Mouse (Mus musculus): ENCODE measurements around the gene Pdcd6ip. TPM values are rescaled to one million over a fixed set of nuclear protein-coding genes. Genes with fewer than 3 reads are reported as not detected.

The Pdcd6ip gene
- 7.1 and 8.2 TPM in 2 replicates for polyA plus RNA-seq (2012)

GRCm38 (mm10) chr9:113707481-113708360 lies at the start of gene Pdcd6ip:
TSS of gene Pdcd6ip (minus strand) at chr9:113708259.
- peak within 1 kb of the TSS; percentile 74 for H3K4me3 ChIP-seq (replicated peaks)
- H3K4me1 ChIP-seq (ENCODE audit: control insufficient read depth), result peaks cover 50% of the 10 kb centered on the region
- no peaks in the 10 kb centered on the region for H3K9me3 ChIP-seq (ENCODE audit: control insufficient read depth, low read length)
- H3K27me3 ChIP-seq (ENCODE audit: control insufficient read depth), result no peaks in the 10 kb centered on the region; the same call in 1 of the 2 replicates
- H3K36me3 ChIP-seq (ENCODE audit: control insufficient read depth), result peaks cover 13% of the 10 kb centered on the region
- no peak for TF ChIP-seq GATA1 (IDR thresholded peaks at IDR 0.05; ENCODE audit: low read length)
- no peak for TF ChIP-seq TAL1 (IDR thresholded peaks at IDR 0.05; ENCODE audit: low read length)

- no peaks in the 10 kb centered on the region for H3K27me3 ChIP-seq (ENCODE audit: control insufficient read depth)
- H3K36me3 ChIP-seq (ENCODE audit: control insufficient read depth), result peaks cover 20% of the 10 kb centered on the region
- H3K4me1 ChIP-seq (ENCODE audit: control insufficient read depth), result peaks cover 51% of the 10 kb centered on the region
- peaks cover 9% of the 10 kb centered on the region for H3K9me3 ChIP-seq (ENCODE audit: control insufficient read depth, low read length)
- peak overlapping the region; percentile 33 for H3K4me3 ChIP-seq (replicated peaks)
- TF ChIP-seq GATA1 (IDR thresholded peaks at IDR 0.05; ENCODE audit: low read length), result no peak
- peak; percentile 49 for TF ChIP-seq TAL1 (IDR thresholded peaks at IDR 0.05; ENCODE audit: low read length)
Measured at GRCm38 (mm10) chr9:113755888-113756719, 48.0 kb upstream of the Pdcd6ip start.

GRCm38 (mm10) chr9:113749356-113749755 lies 41.3 kb upstream of the Pdcd6ip start:
- no peak for TF ChIP-seq GATA1 (IDR thresholded peaks at IDR 0.05; ENCODE audit: low read length)
- no peak for TF ChIP-seq TAL1 (IDR thresholded peaks at IDR 0.05; ENCODE audit: low read length)
- peaks cover 21% of the 10 kb centered on the region for H3K36me3 ChIP-seq (ENCODE audit: control insufficient read depth)

GRCm38 (mm10) chr9:113743291-113743690 lies 35.2 kb upstream of the Pdcd6ip start:
- no peaks in the 10 kb centered on the region for H3K9me3 ChIP-seq (ENCODE audit: control insufficient read depth, low read length)
- peaks cover 10% of the 10 kb centered on the region for H3K36me3 ChIP-seq (ENCODE audit: control insufficient read depth)
- TF ChIP-seq GATA1 (IDR thresholded peaks at IDR 0.05; ENCODE audit: low read length) (no peak), TAL1 (IDR thresholded peaks at IDR 0.05; ENCODE audit: low read length) (no peak)
- H3K4me3 ChIP-seq (replicated peaks), result peak overlapping the region; percentile 30
- H3K27me3 ChIP-seq (ENCODE audit: control insufficient read depth), result no peaks in the 10 kb centered on the region
- H3K4me1 ChIP-seq (ENCODE audit: control insufficient read depth), result peaks cover 39% of the 10 kb centered on the region

More at GRCm38 (mm10) chr9:113749356-113749755, 41.3 kb upstream of the Pdcd6ip start:
- H3K4me1 ChIP-seq (ENCODE audit: control insufficient read depth), result peaks cover 25% of the 10 kb centered on the region
- no peak overlapping the region for H3K4me3 ChIP-seq (replicated peaks)
- H3K9me3 ChIP-seq (ENCODE audit: control insufficient read depth, low read length), result no peaks in the 10 kb centered on the region
- no peaks in the 10 kb centered on the region for H3K27me3 ChIP-seq (ENCODE audit: control insufficient read depth)

GRCm38 (mm10) chr9:113742361-113742794 lies 34.3 kb upstream of the Pdcd6ip start:
- Histone ChIP-seq H3K4me1 (ENCODE audit: control insufficient read depth) (peaks cover 38% of the 10 kb centered on the region), H3K9me3 (ENCODE audit: control insufficient read depth, low read length) (no peaks in the 10 kb centered on the region), H3K36me3 (ENCODE audit: control insufficient read depth) (peaks cover 2% of the 10 kb centered on the region; the same call in 1 of the 2 replicates), H3K4me3 (replicated peaks) (peak overlapping the region; percentile 98), H3K27me3 (ENCODE audit: control insufficient read depth) (no peaks in the 10 kb centered on the region)
- TF ChIP-seq GATA1 (IDR thresholded peaks at IDR 0.05; ENCODE audit: low read length) (no peak), TAL1 (IDR thresholded peaks at IDR 0.05; ENCODE audit: low read length) (no peak)

- Histone ChIP-seq H3K9me3 (ENCODE audit: control insufficient read depth, low read length) (no peaks in the 10 kb centered on the region), H3K4me3 (replicated peaks) (peak overlapping the region; percentile 98), H3K36me3 (ENCODE audit: control insufficient read depth) (peaks cover 2% of the 10 kb centered on the region; the same call in 1 of the 2 replicates), H3K27me3 (ENCODE audit: control insufficient read depth) (no peaks in the 10 kb centered on the region), H3K4me1 (ENCODE audit: control insufficient read depth) (peaks cover 38% of the 10 kb centered on the region)
- TF ChIP-seq TAL1 (IDR thresholded peaks at IDR 0.05; ENCODE audit: low read length) (no peak), GATA1 (IDR thresholded peaks at IDR 0.05; ENCODE audit: low read length) (no peak)
Measured at GRCm38 (mm10) chr9:113741637-113742137, 33.6 kb upstream of the Pdcd6ip start.

GRCm38 (mm10) chr9:113741108-113741636 lies 33.1 kb upstream of the Pdcd6ip start, which contains the start of gene Clasp2:
TSS of gene Clasp2 (plus strand) at chr9:113741473.
- Histone ChIP-seq H3K9me3 (ENCODE audit: control insufficient read depth, low read length) (no peaks in the 10 kb centered on the region), H3K4me1 (ENCODE audit: control insufficient read depth) (peaks cover 38% of the 10 kb centered on the region), H3K27me3 (ENCODE audit: control insufficient read depth) (no peaks in the 10 kb centered on the region), H3K36me3 (ENCODE audit: control insufficient read depth) (peaks cover 2% of the 10 kb centered on the region; the same call in 1 of the 2 replicates), H3K4me3 (replicated peaks) (peak within 1 kb of the TSS; percentile 98)
- no peak for TF ChIP-seq TAL1 (IDR thresholded peaks at IDR 0.05; ENCODE audit: low read length)
- TF ChIP-seq GATA1 (IDR thresholded peaks at IDR 0.05; ENCODE audit: low read length), result no peak

GRCm38 (mm10) chr9:113738941-113739340 lies 30.9 kb upstream of the Pdcd6ip start:
- Histone ChIP-seq H3K36me3 (ENCODE audit: control insufficient read depth) (no peaks in the 10 kb centered on the region), H3K4me1 (ENCODE audit: control insufficient read depth) (peaks cover 28% of the 10 kb centered on the region), H3K4me3 (replicated peaks) (no peak overlapping the region), H3K27me3 (ENCODE audit: control insufficient read depth) (no peaks in the 10 kb centered on the region; the same call in 1 of the 2 replicates), H3K9me3 (ENCODE audit: control insufficient read depth, low read length) (no peaks in the 10 kb centered on the region)
- TF ChIP-seq GATA1 (IDR thresholded peaks at IDR 0.05; ENCODE audit: low read length) (no peak), TAL1 (IDR thresholded peaks at IDR 0.05; ENCODE audit: low read length) (no peak)

Data from erythroblast, embryonic 14.5 days (primary cell).